Mouse (Mus musculus) ES-Bruce4 (cell line): Measurements from ENCODE around the gene Capn15. TPM values are rescaled to one million over a fixed set of nuclear protein-coding genes. Genes with fewer than 3 reads are reported as not detected.

Source experiments
- H3K27ac ChIP-seq: 2 replicates; pipeline ENCODE4 v1.5.1; 2012; ENCODE audit warnings: low read length, inconsistent platforms; ENCODE audit not compliant: insufficient read depth
- H3K27me3 ChIP-seq: 2 replicates; pipeline ENCODE4 v1.6.1; 2012; ENCODE audit warnings: mild to moderate bottlenecking, low read length, inconsistent platforms; ENCODE audit not compliant: control insufficient read depth, poor library complexity, insufficient read depth, severe bottlenecking
- H3K36me3 ChIP-seq: 2 replicates; pipeline ENCODE4 v1.6.1; 2012; ENCODE audit warnings: inconsistent platforms, mild to moderate bottlenecking, low read length, moderate library complexity; ENCODE audit not compliant: control insufficient read depth, poor library complexity, insufficient read depth, severe bottlenecking
- H3K4me1 ChIP-seq: one replicate; pipeline ENCODE4 v1.8.1; 2011; ENCODE audit warnings: low read length; ENCODE audit not compliant: control insufficient read depth, insufficient read depth
- H3K4me3 ChIP-seq: 2 replicates; pipeline ENCODE4 v1.5.1; 2011; ENCODE audit warnings: low read depth, mild to moderate bottlenecking, low read length
- H3K9ac ChIP-seq: 2 replicates; pipeline ENCODE4 v1.6.1; 2012; ENCODE audit warnings: low read depth, mild to moderate bottlenecking, inconsistent platforms; ENCODE audit not compliant: poor library complexity, severe bottlenecking
- H3K9me3 ChIP-seq: replicated peaks from 2 replicates; pipeline ENCODE4 v1.6.1; 2012; ENCODE audit warnings: mild to moderate bottlenecking, low read length, inconsistent platforms; ENCODE audit not compliant: control insufficient read depth, poor library complexity, insufficient read depth, severe bottlenecking
- CTCF ChIP-seq: IDR thresholded peaks from one replicate; pipeline ENCODE4 v1.8.1; 2011; ENCODE audit warnings: low read depth, low read length
- EP300 ChIP-seq: IDR thresholded peaks from 2 replicates; pipeline ENCODE4 v1.6.1; 2011; ENCODE audit warnings: low read depth, low read length; ENCODE audit not compliant: insufficient read depth
- POLR2A ChIP-seq: IDR thresholded peaks from one replicate; pipeline ENCODE4 v1.8.1; 2011; ENCODE audit warnings: low read length; ENCODE audit not compliant: insufficient read depth
- polyA plus RNA-seq: library from polyadenylated mRNA; stranded (reverse); fragments of >200 nt; gene quantifications from 2 replicates; pipeline ENCODE4 v1.2.4, GENCODE M21; 2011; ENCODE audit warnings: low read depth; ENCODE audit not compliant: missing spikeins, insufficient read depth, insufficient read length

Gene Capn15
- polyA plus RNA-seq, 1 experiment: 14.2 TPM

GRCm38 (mm10) chr17:25961566-25961965 is 24.0 kb downstream of the Capn15 start:
- no peaks in the 10 kb centered on the region for H3K9me3 ChIP-seq
- no peaks in the 10 kb centered on the region for H3K36me3 ChIP-seq
- H3K27me3 ChIP-seq: no peaks in the 10 kb centered on the region
- TF ChIP-seq POLR2A (no peak), EP300 (no peak), CTCF (no peak)
- H3K4me3 ChIP-seq: no peak overlapping the region
- H3K27ac ChIP-seq: no peak overlapping the region
- no peaks in the 10 kb centered on the region for H3K4me1 ChIP-seq
- no peak overlapping the region for H3K9ac ChIP-seq

- Histone ChIP-seq H3K27me3 (no peaks in the 10 kb centered on the region), H3K9ac (no peak overlapping the region), H3K9me3 (no peaks in the 10 kb centered on the region), H3K27ac (no peak overlapping the region), H3K4me1 (no peaks in the 10 kb centered on the region), H3K4me3 (no peak overlapping the region), H3K36me3 (no peaks in the 10 kb centered on the region)
- no peak for TF ChIP-seq POLR2A
- no peak for TF ChIP-seq EP300
Measured at GRCm38 (mm10) chr17:25959630-25960467, 25.7 kb downstream of the Capn15 start.

DNA sequence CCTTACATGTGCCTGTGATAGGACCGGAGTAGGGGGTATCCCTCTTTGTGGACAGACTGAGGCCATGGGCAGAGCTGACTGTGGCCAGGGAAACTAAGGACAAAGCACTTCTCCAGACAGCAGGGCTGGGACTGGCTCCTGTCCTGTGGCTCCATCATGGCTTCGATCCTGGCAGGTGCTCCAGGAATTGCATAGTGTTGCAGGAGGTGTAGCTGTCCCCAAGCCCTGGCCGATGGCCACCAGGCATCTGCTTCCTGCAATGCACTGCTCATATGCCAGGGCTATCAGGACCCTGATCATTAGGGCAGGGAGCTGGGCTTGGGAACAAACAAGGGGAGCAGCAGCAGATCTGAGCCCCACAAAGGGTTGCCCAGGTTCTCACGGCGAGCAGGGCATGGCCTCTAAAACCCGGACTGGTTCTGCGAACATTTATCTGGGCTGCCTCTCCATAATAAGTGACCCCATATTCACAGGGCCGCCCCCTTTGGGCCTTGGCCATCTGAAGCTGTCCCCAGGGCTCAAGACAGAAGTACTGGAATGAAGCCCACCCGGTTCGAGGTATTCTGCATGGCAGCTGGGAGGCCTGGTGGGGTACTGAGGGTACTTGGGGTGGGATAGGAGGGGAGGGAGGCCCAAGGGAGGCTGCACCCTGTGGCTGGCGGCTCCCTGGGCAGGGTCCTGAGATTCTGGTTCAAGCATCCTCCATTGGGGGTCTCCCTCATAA is 26.7 kb downstream of the Capn15 start:
- Histone ChIP-seq H3K4me3 (no peak overlapping the region), H3K4me1 (no peaks in the 10 kb centered on the region), H3K27me3 (no peaks in the 10 kb centered on the region), H3K9ac (no peak overlapping the region), H3K36me3 (no peaks in the 10 kb centered on the region), H3K27ac (no peak overlapping the region), H3K9me3 (no peaks in the 10 kb centered on the region)
- TF ChIP-seq EP300: no peak
- TF ChIP-seq CTCF: no peak
- TF ChIP-seq POLR2A: no peak

- Histone ChIP-seq H3K9me3 (no peaks in the 10 kb centered on the region), H3K27ac (no peak overlapping the region), H3K9ac (no peak overlapping the region), H3K36me3 (no peaks in the 10 kb centered on the region), H3K4me3 (no peak overlapping the region), H3K27me3 (no peaks in the 10 kb centered on the region), H3K4me1 (no peaks in the 10 kb centered on the region)
- TF ChIP-seq EP300 (no peak), POLR2A (no peak), CTCF (no peak)
Measured at GRCm38 (mm10) chr17:25957586-25958051, 28.0 kb downstream of the Capn15 start.

- Histone ChIP-seq H3K36me3 (no peaks in the 10 kb centered on the region), H3K27ac (no peak overlapping the region), H3K4me1 (no peaks in the 10 kb centered on the region), H3K9ac (no peak overlapping the region), H3K27me3 (no peaks in the 10 kb centered on the region), H3K4me3 (no peak overlapping the region), H3K9me3 (no peaks in the 10 kb centered on the region)
- TF ChIP-seq CTCF: no peak
- no peak for TF ChIP-seq POLR2A
- no peak for TF ChIP-seq EP300
Measured at GRCm38 (mm10) chr17:25956631-25957030, 29.0 kb downstream of the Capn15 start.

GRCm38 (mm10) chr17:25956201-25956600 is 29.4 kb downstream of the Capn15 start:
- Histone ChIP-seq H3K4me3 (no peak overlapping the region), H3K27ac (no peak overlapping the region), H3K9me3 (no peaks in the 10 kb centered on the region), H3K9ac (no peak overlapping the region), H3K4me1 (no peaks in the 10 kb centered on the region), H3K27me3 (no peaks in the 10 kb centered on the region), H3K36me3 (no peaks in the 10 kb centered on the region)
- no peak for TF ChIP-seq POLR2A
- TF ChIP-seq CTCF: no peak
- no peak for TF ChIP-seq EP300
